Comparison of ENCODE assay signal across 9 mouse cellular contexts in genomic region chr4:47312676-47313075, GRCm38 (mm10). TPM values are rescaled to one million over a fixed set of nuclear protein-coding genes. Genes with fewer than 3 reads are reported as not detected.
DNase-seq lines count a peak whose midpoint lies in the region; TF ChIP-seq lines count a peak whose summit lies in the region.
"Had no signal": no experiment of that assay in that cellular context is flagged by ENCODE, and none has a peak within 500 bp of the region (broad histone marks: within the 10 kb centered on the region; RNA-seq: fewer than 3 reads in every experiment).

No protein-coding gene starts in this region.

- no peak for TF ChIP-seq CTCF in gastrocnemius, adult 2 months (IDR thresholded peaks at IDR 0.05)

- peak overlapping the region; percentile 68 for H3K27ac ChIP-seq in gastrocnemius, adult 2 months

- peak overlapping the region; percentile 52 for H3K4me3 ChIP-seq in gastrocnemius, adult 2 months

- DNase-seq in gastrocnemius, adult 2 months: peak; percentile 60
- DNase-seq in gastrocnemius, postnatal 25 days: no peak
- peak; percentile 11 for DNase-seq in retina, postnatal 1 day
- DNase-seq in retina, embryonic 14.5 days (ENCODE audit: low spot score): no peak
- DNase-seq in left cerebral cortex, adult 8-10 months (ENCODE audit: low spot score in 2 of 2): peak; percentile 32 to 45
- no peak for DNase-seq in Muller cell, postnatal 12 days (ENCODE audit: inconsistent ontology term)
- DNase-seq in adrenal gland, postnatal 36 days: no peak
- no peak for DNase-seq in kidney, adult 8-10 months
- DNase-seq: kidney, adult 2 months had no signal

- intact Hi-C loops in gastrocnemius, adult 2 months (cut with DNase I): no loop called here

RNA-seq across cellular contexts. Expression of gene Tgfbr1, which starts 40.3 kb away (rescaled TPM):
- 10 to 100 TPM; 19.2 to 32.2 TPM for total RNA-seq in gastrocnemius, adult 2 months (2021)
- 10 to 100 TPM; 16.7 to 18.5 TPM for total RNA-seq in gastrocnemius, postnatal 25 days (2021)
- 10 to 100 TPM; 20.4 to 38.1 (median 27.9) TPM for total RNA-seq in left cerebral cortex, adult 8-10 months (2022)
- 10 to 100 TPM; 34.8 to 40.7 TPM for total RNA-seq in adrenal gland, postnatal 36 days (2021)

Comparison
In these comparisons a context has a peak if more than half of its experiments do, and no peak if none do; other contexts are left out.
1. DNase-seq: peak in gastrocnemius, adult 2 months (single experiment), retina, postnatal 1 day (single experiment) and left cerebral cortex, adult 8-10 months (2 of 2); none in gastrocnemius, postnatal 25 days (single experiment), retina, embryonic 14.5 days (single experiment), Muller cell, postnatal 12 days (single experiment), adrenal gland, postnatal 36 days (0 of 2) and kidney, adult 8-10 months (0 of 2).